Mouse (Mus musculus) ES-Bruce4 (cell line): ENCODE data around the gene Kcnj1.

Experiments used
- CTCF ChIP-seq: IDR thresholded peaks from one replicate; pipeline ENCODE4 v1.8.1; 2011; ENCODE audit warnings: low read depth, low read length
- EP300 ChIP-seq: IDR thresholded peaks from 2 replicates; pipeline ENCODE4 v1.6.1; 2011; ENCODE audit warnings: low read depth, low read length; ENCODE audit not compliant: insufficient read depth

DNA sequence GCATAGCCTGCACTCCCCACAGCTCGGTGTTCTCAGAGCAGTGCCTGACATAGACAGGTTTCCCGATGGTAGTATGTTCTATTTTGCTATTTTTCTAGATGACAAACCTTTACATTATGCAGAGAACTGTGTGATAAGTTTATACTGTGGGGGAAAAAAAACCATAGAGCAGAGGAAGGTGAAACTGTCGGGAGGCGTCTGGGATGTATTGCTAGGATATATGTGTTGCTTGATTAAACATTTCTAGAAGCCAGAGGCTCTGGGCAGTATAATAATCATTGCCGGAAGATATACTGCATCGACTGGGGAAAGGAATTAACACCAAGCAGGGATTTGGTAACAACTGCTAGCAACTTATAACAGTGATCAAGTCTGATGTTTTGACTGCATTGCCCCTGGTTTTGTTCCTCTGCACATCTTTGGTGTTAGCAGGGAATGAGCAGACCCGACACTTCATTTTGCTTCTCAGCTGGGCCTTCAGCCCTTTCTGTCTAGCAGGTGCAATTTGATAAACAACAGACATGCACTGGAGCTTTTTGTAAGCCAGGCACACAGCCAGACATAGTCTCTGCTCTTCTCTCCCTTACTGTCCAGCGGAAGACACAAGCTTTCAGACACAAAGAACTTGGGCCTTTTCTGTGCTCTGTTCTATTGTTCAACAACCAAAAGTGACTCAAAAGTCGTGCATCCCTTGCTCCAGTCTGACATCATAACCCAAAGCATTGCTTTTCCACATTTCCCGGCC is 40.7 kb downstream of the Kcnj1 start:
- TF ChIP-seq EP300 (no peak), CTCF (no peak)
